Mouse (Mus musculus) central nervous system, embryonic 11.5 days (tissue): Measurements from ENCODE around the gene Kcne2. TPM values are rescaled to one million over a fixed set of nuclear protein-coding genes. Genes with fewer than 3 reads are reported as not detected.

Source experiments
- polyA plus RNA-seq: library from polyadenylated mRNA; depleted of rRNA; stranded (reverse); fragments of >200 nt; gene quantifications from 2 replicates; pipeline ENCODE4 v1.2.3, GENCODE M21; 2012; rRNA removed

Kcne2 gene
- polyA plus RNA-seq, result 1.0 and 1.1 TPM in 2 replicates

DNA sequence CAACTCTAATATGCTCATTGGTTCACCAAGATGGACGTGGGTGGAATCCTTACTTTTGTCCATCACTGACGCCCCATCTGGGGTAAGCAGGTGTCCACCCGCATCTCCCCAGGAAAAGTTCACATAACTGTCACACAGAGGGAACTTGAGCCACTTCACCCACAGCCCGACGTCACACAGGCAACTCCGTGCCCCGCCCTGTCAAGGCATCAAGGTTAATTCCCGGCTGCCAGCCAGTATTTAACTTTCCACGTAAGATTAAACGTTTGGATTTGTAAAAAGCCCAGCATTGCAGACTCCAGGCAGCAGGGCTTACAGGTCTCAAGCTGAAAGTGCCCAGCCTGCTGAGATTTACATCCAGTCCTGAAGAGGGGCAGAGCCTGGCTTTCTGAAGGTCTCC is at the start of gene Kcne2:
Gene Kcne2, plus strand, starts transcription at position 289 of the 400 bp plus-strand sequence.

DNA sequence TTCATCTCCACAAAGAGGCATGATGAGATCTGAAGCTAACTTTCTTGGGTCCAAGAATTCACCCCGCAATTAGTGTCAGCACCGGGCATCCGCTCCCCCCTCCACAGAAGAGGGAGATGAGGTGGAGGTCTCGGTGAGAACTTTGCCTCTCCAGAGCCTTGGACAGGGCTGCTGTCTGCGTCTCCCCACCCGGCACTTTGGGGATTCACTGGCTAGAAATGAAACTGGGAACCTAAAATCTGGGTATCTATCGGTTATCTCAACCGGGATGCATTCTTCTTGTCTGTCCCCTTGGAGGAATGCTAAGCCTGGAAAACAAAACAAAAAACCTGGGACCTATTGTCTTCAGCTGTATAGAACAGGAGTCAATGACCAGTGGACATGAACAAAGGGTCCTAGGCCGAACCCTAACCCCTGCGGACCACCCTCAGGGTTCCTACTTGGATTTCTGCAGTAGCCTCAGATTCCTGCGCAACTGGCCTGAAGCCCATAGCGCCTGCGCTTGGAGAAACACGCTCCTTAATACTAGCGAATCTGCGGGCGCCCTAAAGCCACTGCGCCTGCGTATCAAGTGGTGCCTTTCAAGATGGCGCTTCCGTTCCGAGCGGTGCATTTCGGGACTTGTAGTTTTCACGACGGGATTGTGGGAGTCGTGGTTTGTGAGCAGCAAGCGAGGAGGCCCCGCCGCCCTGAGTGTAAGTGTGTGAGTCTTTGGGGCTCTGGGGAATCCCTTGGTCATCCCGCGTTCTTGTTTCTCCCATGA is 8.6 kb downstream of the Kcne2 start, which contains the start of gene Smim11:
Gene Smim11, plus strand, starts transcription at position 638 of the 763 bp plus-strand sequence.

DNA sequence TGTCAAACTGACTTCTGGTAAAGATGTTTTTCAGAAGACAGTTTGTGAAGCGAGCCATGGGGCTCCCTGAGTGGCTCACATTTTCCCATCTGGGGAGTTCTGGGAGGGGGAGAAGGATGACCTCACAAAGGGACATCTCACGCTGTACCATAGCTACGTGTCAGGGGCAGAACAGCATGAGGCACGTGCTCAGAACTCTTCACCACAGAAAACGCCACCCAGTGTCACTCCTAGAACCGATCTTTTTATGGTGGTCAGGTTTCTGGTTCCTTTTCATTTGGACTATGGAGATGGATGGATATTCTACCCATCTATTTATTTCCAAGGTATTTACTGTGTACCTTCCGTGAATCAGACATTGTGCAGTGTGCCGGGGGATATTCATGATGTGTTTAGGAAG is 29.2 kb downstream of the Kcne2 start, which contains the start of gene Fam243:
Gene Fam243, minus strand, starts transcription at position 101 of the 400 bp plus-strand sequence.

Other genes starting within 250 kb of the Kcne2 start
- 49.0 and 59.1 TPM in 2 replicates for gene Mrps6, start 234.1 kb upstream of the Kcne2 start, polyA plus RNA-seq
- 0.17 and 0.21 TPM in 2 replicates for gene Gm49711, start 234.1 kb upstream of the Kcne2 start, polyA plus RNA-seq
- 3.5 and 4.9 TPM in 2 replicates for gene Slc5a3, start 234.1 kb upstream of the Kcne2 start, polyA plus RNA-seq
- 49.6 and 103 TPM in 2 replicates for gene Smim11, start 8.9 kb downstream of the Kcne2 start, polyA plus RNA-seq
- 0.02 TPM in 2 replicates for gene Fam243, start 29.1 kb downstream of the Kcne2 start, polyA plus RNA-seq
- 0.54 and 0.87 TPM in 2 replicates for gene Kcne1, start 67.1 kb downstream of the Kcne2 start, polyA plus RNA-seq
- 29.3 and 48.8 TPM in 2 replicates for gene Rcan1, start 178.5 kb downstream of the Kcne2 start, polyA plus RNA-seq
- gene Clic6, start 193.3 kb downstream of the Kcne2 start, polyA plus RNA-seq, result 2.3 and 6.2 TPM in 2 replicates